Mouse (Mus musculus) liver, embryonic 15.5 days (tissue): ENCODE results near the gene Zfp354a. TPM values are rescaled to one million over a fixed set of nuclear protein-coding genes. Genes with fewer than 3 reads are reported as not detected.

Source experiments
- ATAC-seq: fragments of 200-750 bp; cut with Nextera tagmentation; 2 replicates; pipeline ENCODE4 v1.8.0; 2017; ENCODE audit warnings: moderate number of reproducible peaks, mild to moderate bottlenecking, moderate library complexity; ENCODE audit not compliant: insufficient read depth
- H3K27ac ChIP-seq: fragments of 300-500 bp; sonication (generic); replicated peaks from 2 replicates; pipeline ENCODE4 v1.5.1; 2015; ENCODE audit warnings: mild to moderate bottlenecking, inconsistent platforms
- H3K27me3 ChIP-seq: fragments of 300-500 bp; sonication (generic); 2 replicates; pipeline ENCODE4 v1.6.1; 2015; ENCODE audit warnings: mild to moderate bottlenecking, inconsistent platforms
- H3K36me3 ChIP-seq: fragments of 300-500 bp; sonication (generic); replicated peaks from 2 replicates; pipeline ENCODE4 v1.6.1; 2015; ENCODE audit warnings: moderate library complexity, mild to moderate bottlenecking, inconsistent platforms
- H3K4me1 ChIP-seq: fragments of 300-500 bp; sonication (generic); replicated peaks from 2 replicates; pipeline ENCODE4 v1.6.1; 2015; ENCODE audit warnings: inconsistent platforms
- H3K4me2 ChIP-seq: fragments of 300-500 bp; sonication (generic); 2 replicates; pipeline ENCODE4 v1.6.1; 2015; ENCODE audit warnings: moderate library complexity, mild to moderate bottlenecking, inconsistent platforms
- H3K4me3 ChIP-seq: fragments of 300-500 bp; sonication (generic); replicated peaks from 2 replicates; pipeline ENCODE4 v1.5.1; 2015; ENCODE audit warnings: mild to moderate bottlenecking, inconsistent platforms
- H3K9ac ChIP-seq: fragments of 300-500 bp; sonication (generic); 2 replicates; pipeline ENCODE4 v1.6.1; 2015; ENCODE audit warnings: moderate library complexity, mild to moderate bottlenecking, inconsistent platforms
- H3K9me3 ChIP-seq: fragments of 300-500 bp; sonication (generic); replicated peaks from 2 replicates; pipeline ENCODE4 v1.6.1; 2016; ENCODE audit warnings: inconsistent platforms
- WGBS: fragments of 180-500 bp; shearing (Covaris S2); methylation state at CpG from one replicate; pipeline ENCODE4 v1.1.7; 2015; ENCODE audit warnings: mixed read lengths; ENCODE audit not compliant: insufficient replicate concordance; 5-methylcytosine and 5-hydroxymethylcytosine counted together
- polyA plus RNA-seq: library from polyadenylated mRNA; unstranded; fragments of >200 nt; fragmentation: Nextera tagmentation; extraction: Ambion mirVana; gene quantifications from 2 replicates; pipeline ENCODE4 v1.2.1, GENCODE M21; 2015

Gene Zfp354a
- polyA plus RNA-seq, 1 experiment from 2014 or later, result 1.1 TPM

- H3K4me2 ChIP-seq, result no peak overlapping the region
- WGBS, result 38% methylated on average over 2 of the region's 2 CpGs
- no peak for ATAC-seq
- no peak overlapping the region for H3K9ac ChIP-seq
- H3K4me3 ChIP-seq, result no peak overlapping the region
- H3K4me1 ChIP-seq, result no peaks in the 10 kb centered on the region
- H3K36me3 ChIP-seq, result no peaks in the 10 kb centered on the region
- H3K9me3 ChIP-seq, result no peaks in the 10 kb centered on the region
- H3K27me3 ChIP-seq, result no peaks in the 10 kb centered on the region
- no peak overlapping the region for H3K27ac ChIP-seq
These were observed 7.4 kb upstream of the Zfp354a start for GRCm38 (mm10) chr11:51051678-51052077.

GRCm38 (mm10) chr11:51053230-51053629 is 5.8 kb upstream of the Zfp354a start:
- no peak overlapping the region for H3K27ac ChIP-seq
- H3K9ac ChIP-seq, result no peak overlapping the region
- no peaks in the 10 kb centered on the region for H3K4me1 ChIP-seq
- no peaks in the 10 kb centered on the region for H3K36me3 ChIP-seq
- ATAC-seq, result no peak
- no peaks in the 10 kb centered on the region for H3K9me3 ChIP-seq
- 34% methylated on average over 3 of the region's 3 CpGs for WGBS
- H3K4me2 ChIP-seq, result no peak overlapping the region
- H3K27me3 ChIP-seq, result no peaks in the 10 kb centered on the region
- no peak overlapping the region for H3K4me3 ChIP-seq

- H3K9ac ChIP-seq, result peak overlapping the region; percentile 48
- peaks cover 4% of the 10 kb centered on the region; the same call in 1 of the 2 replicates for H3K4me1 ChIP-seq
- H3K36me3 ChIP-seq, result no peaks in the 10 kb centered on the region
- no peak overlapping the region for H3K27ac ChIP-seq
- no peaks in the 10 kb centered on the region for H3K27me3 ChIP-seq
- H3K4me3 ChIP-seq, result peak overlapping the region; percentile 63
- no peaks in the 10 kb centered on the region for H3K9me3 ChIP-seq
- peak overlapping the region; percentile 63 for H3K4me2 ChIP-seq
- no peak for ATAC-seq
- WGBS, result 17% methylated on average over 14 of the region's 14 CpGs
These were observed 583 bp downstream of the Zfp354a start for GRCm38 (mm10) chr11:51059640-51060039.

GRCm38 (mm10) chr11:51060981-51061380 is 1.9 kb downstream of the Zfp354a start:
- Histone ChIP-seq H3K27me3 (no peaks in the 10 kb centered on the region), H3K4me1 (peaks cover 4% of the 10 kb centered on the region; the same call in 1 of the 2 replicates), H3K4me3 (no peak overlapping the region), H3K9me3 (no peaks in the 10 kb centered on the region), H3K36me3 (no peaks in the 10 kb centered on the region), H3K27ac (no peak overlapping the region), H3K9ac (no peak overlapping the region), H3K4me2 (no peak overlapping the region)
- ATAC-seq, result no peak
- WGBS, result 69% methylated on average over 6 of the region's 6 CpGs

- no peaks in the 10 kb centered on the region for H3K27me3 ChIP-seq
- H3K9ac ChIP-seq, result no peak overlapping the region
- no peaks in the 10 kb centered on the region for H3K9me3 ChIP-seq
- peaks cover 4% of the 10 kb centered on the region; the same call in 1 of the 2 replicates for H3K4me1 ChIP-seq
- no peak overlapping the region for H3K27ac ChIP-seq
- ATAC-seq, result no peak
- 0 out of 2 replicates have a peak, but pooled peaks cover 9% of the 10 kb centered on the region for H3K36me3 ChIP-seq
- WGBS, result 72% methylated on average over 7 of the region's 7 CpGs
- no peak overlapping the region for H3K4me2 ChIP-seq
- no peak overlapping the region for H3K4me3 ChIP-seq
These were observed 4.2 kb downstream of the Zfp354a start for GRCm38 (mm10) chr11:51063276-51063675.

- ATAC-seq, result no peak
- no peaks in the 10 kb centered on the region for H3K9me3 ChIP-seq
- H3K27me3 ChIP-seq, result no peaks in the 10 kb centered on the region
- H3K4me2 ChIP-seq, result no peak overlapping the region
- 73% methylated on average over 8 of the region's 8 CpGs for WGBS
- H3K27ac ChIP-seq, result no peak overlapping the region
- H3K4me3 ChIP-seq, result no peak overlapping the region
- H3K4me1 ChIP-seq, result peaks cover 4% of the 10 kb centered on the region; the same call in 1 of the 2 replicates
- no peak overlapping the region for H3K9ac ChIP-seq
- peaks cover 9% of the 10 kb centered on the region; the same call in 1 of the 2 replicates for H3K36me3 ChIP-seq
These were observed 4.8 kb downstream of the Zfp354a start for GRCm38 (mm10) chr11:51063841-51064240.

GRCm38 (mm10) chr11:51084527-51084926 is 25.5 kb downstream of the Zfp354a start:
- Histone ChIP-seq H3K4me2 (no peak overlapping the region), H3K4me1 (no peaks in the 10 kb centered on the region), H3K9me3 (no peaks in the 10 kb centered on the region), H3K4me3 (no peak overlapping the region), H3K9ac (no peak overlapping the region), H3K27ac (no peak overlapping the region), H3K36me3 (no peaks in the 10 kb centered on the region), H3K27me3 (no peaks in the 10 kb centered on the region)
- 37% methylated on average over 7 of the region's 7 CpGs for WGBS
- no peak for ATAC-seq

- Histone ChIP-seq H3K9me3 (no peaks in the 10 kb centered on the region), H3K36me3 (no peaks in the 10 kb centered on the region), H3K27ac (no peak overlapping the region), H3K9ac (no peak overlapping the region), H3K4me3 (no peak overlapping the region), H3K4me1 (no peaks in the 10 kb centered on the region), H3K4me2 (no peak overlapping the region), H3K27me3 (no peaks in the 10 kb centered on the region)
- 47% methylated on average over 13 of the region's 13 CpGs for WGBS
- no peak for ATAC-seq
These were observed 26.2 kb downstream of the Zfp354a start for GRCm38 (mm10) chr11:51085269-51085668.

GRCm38 (mm10) chr11:51107261-51107660 is 48.2 kb downstream of the Zfp354a start:
- ATAC-seq, result no peak
- H3K36me3 ChIP-seq, result no peaks in the 10 kb centered on the region
- WGBS, result 41% methylated on average over 2 of the region's 2 CpGs

GRCm38 (mm10) chr11:51110621-51111020 is 51.6 kb downstream of the Zfp354a start:
- no peaks in the 10 kb centered on the region for H3K27me3 ChIP-seq
- no peaks in the 10 kb centered on the region for H3K36me3 ChIP-seq
- no peak overlapping the region for H3K4me2 ChIP-seq
- no peaks in the 10 kb centered on the region for H3K9me3 ChIP-seq
- H3K4me1 ChIP-seq, result no peaks in the 10 kb centered on the region
- H3K9ac ChIP-seq, result no peak overlapping the region
- ATAC-seq, result no peak
- no peak overlapping the region for H3K27ac ChIP-seq
- WGBS, result 58% methylated on average over 3 of the region's 3 CpGs
- H3K4me3 ChIP-seq, result no peak overlapping the region

More at GRCm38 (mm10) chr11:51107261-51107660, 48.2 kb downstream of the Zfp354a start:
- no peak overlapping the region for H3K9ac ChIP-seq
- H3K9me3 ChIP-seq, result no peaks in the 10 kb centered on the region
- H3K27ac ChIP-seq, result no peak overlapping the region
- H3K4me2 ChIP-seq, result no peak overlapping the region
- H3K4me1 ChIP-seq, result no peaks in the 10 kb centered on the region
- H3K27me3 ChIP-seq, result no peaks in the 10 kb centered on the region
- no peak overlapping the region for H3K4me3 ChIP-seq
